Comparison of ENCODE assay signal across 25 mouse cellular contexts in the genomic region with DNA sequence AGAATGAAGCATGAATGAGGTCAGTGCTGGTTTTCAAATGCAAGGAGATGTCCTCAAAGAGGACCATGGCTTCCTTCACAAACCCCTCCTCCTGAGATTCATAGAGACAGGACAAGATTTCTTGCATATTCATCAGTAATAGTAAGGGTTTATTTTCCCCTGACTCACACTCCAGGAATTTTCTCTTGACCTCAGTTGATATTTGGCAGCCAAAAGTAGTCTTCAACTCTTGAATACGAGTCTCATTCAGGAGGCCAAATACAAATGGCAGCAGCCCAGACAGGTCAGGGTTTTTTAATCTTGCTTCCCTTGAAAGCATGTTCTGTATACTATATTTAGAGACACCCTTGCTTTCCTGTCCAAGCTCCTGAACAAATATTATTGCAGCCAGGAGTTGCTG. TPM values are rescaled to one million over a fixed set of nuclear protein-coding genes. Genes with fewer than 3 reads are reported as not detected.
"Had no signal": no experiment of that assay in that cellular context is flagged by ENCODE, and none has a peak within 500 bp of the region (broad histone marks: within the 10 kb centered on the region; RNA-seq: fewer than 3 reads in every experiment).

No protein-coding gene starts in this region.

- H3K36me3 ChIP-seq: neural tube, embryonic 13.5 days; neural tube, embryonic 15.5 days; stomach, embryonic 15.5 days had no signal

- H3K9me3 ChIP-seq: stomach, embryonic 15.5 days had no signal

- H3K9ac ChIP-seq: neural tube, embryonic 13.5 days; neural tube, embryonic 15.5 days; stomach, embryonic 15.5 days had no signal

- H3K4me3 ChIP-seq: neural tube, embryonic 13.5 days; neural tube, embryonic 15.5 days; stomach, embryonic 15.5 days had no signal

- H3K27ac ChIP-seq: neural tube, embryonic 13.5 days; neural tube, embryonic 15.5 days; stomach, embryonic 15.5 days; stomach, postnatal 0 days had no signal

- DNase-seq: retina, postnatal 1 day; right cerebral cortex, adult 18-20 months; right cerebral cortex, postnatal 14 days; right cerebral cortex, postnatal 25 days; right cerebral cortex, postnatal 4 days; spleen, adult 18-20 months; thymus, adult 18-20 months; thymus, adult 2 months; thymus, postnatal 14 days; thymus, postnatal 25 days; thymus, postnatal 36 days; thymus, postnatal 4 days had no signal

- H3K4me1 ChIP-seq: neural tube, embryonic 13.5 days; neural tube, embryonic 15.5 days; stomach, embryonic 15.5 days had no signal

- H3K4me2 ChIP-seq: neural tube, embryonic 13.5 days; neural tube, embryonic 15.5 days; stomach, embryonic 15.5 days had no signal

- H3K27me3 ChIP-seq: neural tube, embryonic 13.5 days; neural tube, embryonic 15.5 days; stomach, embryonic 15.5 days had no signal

RNA-seq across cellular contexts. Expression of gene Gm5065, which starts 22.8 kb away (rescaled TPM):
- total RNA-seq: neutrophil, adult 5-6 weeks had no signal
- polyA plus RNA-seq: neural tube, embryonic 13.5 days; neural tube, embryonic 14.5 days; neural tube, embryonic 15.5 days; small intestine, adult 2 months; spleen, adult 2 months; stomach, embryonic 14.5 days; stomach, embryonic 15.5 days; stomach, embryonic 16.5 days; stomach, postnatal 0 days; testis, adult 2 months; thymus, adult 2 months; thymus, postnatal 0 days; urinary bladder, adult 2 months had no signal

RNA-seq across cellular contexts. Expression of gene Nlrp2, which starts 23.3 kb away (rescaled TPM):
- total RNA-seq: neutrophil, adult 5-6 weeks had no signal
- polyA plus RNA-seq: neural tube, embryonic 13.5 days; neural tube, embryonic 14.5 days; neural tube, embryonic 15.5 days; small intestine, adult 2 months; spleen, adult 2 months; stomach, embryonic 14.5 days; stomach, embryonic 15.5 days; stomach, embryonic 16.5 days; stomach, postnatal 0 days; testis, adult 2 months; thymus, adult 2 months; thymus, postnatal 0 days; urinary bladder, adult 2 months had no signal
